Mouse (Mus musculus): ENCODE data around the gene Nemp1. TPM values are rescaled to one million over a fixed set of nuclear protein-coding genes. Genes with fewer than 3 reads are reported as not detected.
"Not testable (repeated sequence)": the region's sequence is repeated elsewhere in the genome, so short reads cannot be mapped to it uniquely, and the experiment has no call there.

Gene Nemp1
- polyA plus RNA-seq, 1 experiment = 14.2 TPM

GRCm38 (mm10) chr10:127643553-127644238 lies 23.0 kb upstream of the Nemp1 start:
- peak; percentile 86 for DNase-seq
- Histone ChIP-seq H3K27ac (ENCODE audit: control insufficient read depth, insufficient read depth, low read length) (peak overlapping the region; percentile 92), H3K36me3 (ENCODE audit: control insufficient read depth, insufficient read depth, low read length) (peaks cover 12% of the 10 kb centered on the region; the same call in 1 of the 2 replicates), H3K27me3 (ENCODE audit: control insufficient read depth, insufficient read depth, low read length) (no peaks in the 10 kb centered on the region), H3K4me1 (replicated peaks; ENCODE audit: control insufficient read depth, insufficient read depth, low read length) (peaks cover 15% of the 10 kb centered on the region), H3K4me3 (ENCODE audit: control insufficient read depth, insufficient read depth, low read length) (peak overlapping the region; percentile 86)
- TF ChIP-seq CTCF (IDR thresholded peaks at IDR 0.05; ENCODE audit: borderline replicate concordance, control insufficient read depth, extremely low read depth, insufficient read depth, low read length, poor library complexity) = no peak
- no peak for TF ChIP-seq POLR2A (IDR thresholded peaks at IDR 0.05; ENCODE audit: control insufficient read depth, extremely low read depth, insufficient read depth, low read length, poor library complexity)
- WGBS = under 1% methylated on average over 25 of the region's 25 CpGs

- no peak for TF ChIP-seq POLR2A (IDR thresholded peaks at IDR 0.05; ENCODE audit: control insufficient read depth, extremely low read depth, insufficient read depth, low read length, poor library complexity)
- TF ChIP-seq CTCF (IDR thresholded peaks at IDR 0.05; ENCODE audit: borderline replicate concordance, control insufficient read depth, extremely low read depth, insufficient read depth, low read length, poor library complexity) = no peak
- Histone ChIP-seq H3K27ac (ENCODE audit: control insufficient read depth, insufficient read depth, low read length) (no peak overlapping the region), H3K27me3 (ENCODE audit: control insufficient read depth, insufficient read depth, low read length) (no peaks in the 10 kb centered on the region), H3K36me3 (ENCODE audit: control insufficient read depth, insufficient read depth, low read length) (peaks cover 27% of the 10 kb centered on the region), H3K4me3 (ENCODE audit: control insufficient read depth, insufficient read depth, low read length) (no peak overlapping the region), H3K4me1 (replicated peaks; ENCODE audit: control insufficient read depth, insufficient read depth, low read length) (peaks cover 15% of the 10 kb centered on the region)
- DNase-seq = no peak
- WGBS = 95% methylated on average over 2 of the region's 2 CpGs
Observed at GRCm38 (mm10) chr10:127645791-127646190, 20.9 kb upstream of the Nemp1 start.

- peaks cover 66% of the 10 kb centered on the region for H3K36me3 ChIP-seq (ENCODE audit: control insufficient read depth, insufficient read depth, low read length)
- H3K4me3 ChIP-seq (ENCODE audit: control insufficient read depth, insufficient read depth, low read length) = no peak overlapping the region
- WGBS = 93% methylated on average over 21 of the region's 21 CpGs
- H3K27me3 ChIP-seq (ENCODE audit: control insufficient read depth, insufficient read depth, low read length) = no peaks in the 10 kb centered on the region
- TF ChIP-seq POLR2A (IDR thresholded peaks at IDR 0.05; ENCODE audit: control insufficient read depth, extremely low read depth, insufficient read depth, low read length, poor library complexity) (no peak), CTCF (IDR thresholded peaks at IDR 0.05; ENCODE audit: borderline replicate concordance, control insufficient read depth, extremely low read depth, insufficient read depth, low read length, poor library complexity) (no peak)
- H3K4me1 ChIP-seq (replicated peaks; ENCODE audit: control insufficient read depth, insufficient read depth, low read length) = peaks cover 9% of the 10 kb centered on the region
- DNase-seq = no peak
- no peak overlapping the region for H3K27ac ChIP-seq (ENCODE audit: control insufficient read depth, insufficient read depth, low read length)
Observed at GRCm38 (mm10) chr10:127652906-127653638, 13.6 kb upstream of the Nemp1 start.

GRCm38 (mm10) chr10:127654970-127655579 lies 11.6 kb upstream of the Nemp1 start:
- DNase-seq = no peak
- no peaks in the 10 kb centered on the region for H3K27me3 ChIP-seq (ENCODE audit: control insufficient read depth, insufficient read depth, low read length)
- no peak overlapping the region for H3K27ac ChIP-seq (ENCODE audit: control insufficient read depth, insufficient read depth, low read length)
- WGBS = 28% methylated on average over 16 of the region's 16 CpGs
- no peak overlapping the region for H3K4me3 ChIP-seq (ENCODE audit: control insufficient read depth, insufficient read depth, low read length)
- peaks cover 9% of the 10 kb centered on the region for H3K4me1 ChIP-seq (replicated peaks; ENCODE audit: control insufficient read depth, insufficient read depth, low read length)
- H3K36me3 ChIP-seq (ENCODE audit: control insufficient read depth, insufficient read depth, low read length) = peaks cover 69% of the 10 kb centered on the region
- TF ChIP-seq CTCF (IDR thresholded peaks at IDR 0.05; ENCODE audit: borderline replicate concordance, control insufficient read depth, extremely low read depth, insufficient read depth, low read length, poor library complexity) (no peak), POLR2A (IDR thresholded peaks at IDR 0.05; ENCODE audit: control insufficient read depth, extremely low read depth, insufficient read depth, low read length, poor library complexity) (no peak)

- not testable (repeated sequence) for DNase-seq; H3K4me3 ChIP-seq (ENCODE audit: control insufficient read depth, insufficient read depth, low read length); H3K27ac ChIP-seq (ENCODE audit: control insufficient read depth, insufficient read depth, low read length); H3K27me3 ChIP-seq (ENCODE audit: control insufficient read depth, insufficient read depth, low read length)
- H3K4me1 ChIP-seq (replicated peaks; ENCODE audit: control insufficient read depth, insufficient read depth, low read length) = peaks cover 25% of the 10 kb centered on the region
- 93% methylated on average over 6 of the region's 6 CpGs for WGBS
- peaks cover 54% of the 10 kb centered on the region for H3K36me3 ChIP-seq (ENCODE audit: control insufficient read depth, insufficient read depth, low read length)
Observed at GRCm38 (mm10) chr10:127657617-127658016, 9.1 kb upstream of the Nemp1 start.

GRCm38 (mm10) chr10:127658076-127658475 lies 8.6 kb upstream of the Nemp1 start:
- DNase-seq = no peak
- Histone ChIP-seq H3K4me1 (replicated peaks; ENCODE audit: control insufficient read depth, insufficient read depth, low read length) (peaks cover 30% of the 10 kb centered on the region), H3K36me3 (ENCODE audit: control insufficient read depth, insufficient read depth, low read length) (peaks cover 50% of the 10 kb centered on the region), H3K4me3 (ENCODE audit: control insufficient read depth, insufficient read depth, low read length) (no peak overlapping the region), H3K27me3 (ENCODE audit: control insufficient read depth, insufficient read depth, low read length) (no peaks in the 10 kb centered on the region), H3K27ac (ENCODE audit: control insufficient read depth, insufficient read depth, low read length) (no peak overlapping the region)
- no peak for TF ChIP-seq CTCF (IDR thresholded peaks at IDR 0.05; ENCODE audit: borderline replicate concordance, control insufficient read depth, extremely low read depth, insufficient read depth, low read length, poor library complexity)
- no peak for TF ChIP-seq POLR2A (IDR thresholded peaks at IDR 0.05; ENCODE audit: control insufficient read depth, extremely low read depth, insufficient read depth, low read length, poor library complexity)
- 61% methylated on average over 6 of the region's 6 CpGs for WGBS

Data from thymus, adult 2 months (tissue).